Mouse (Mus musculus): ENCODE results near the gene Espn.

- TF ChIP-seq CTCF (IDR thresholded peaks at IDR 0.05; ENCODE audit: control insufficient read depth, insufficient read depth, insufficient replicate concordance, low read depth, low read length) (no peak), POLR2A (IDR thresholded peaks at IDR 0.05; ENCODE audit: control insufficient read depth, low read depth, low read length) (no peak)
These were observed 15.3 kb downstream of the Espn start for GRCm38 (mm10) chr4:152136876-152137250.
